Mouse (Mus musculus) cortical plate, adult 2 months (tissue): ENCODE results near the gene Sp1.

Experiments used
- CTCF ChIP-seq: fragments of 200-500 bp; IDR thresholded peaks from 2 replicates; pipeline ENCODE4 v1.5.1; 2011; ENCODE audit warnings: mild to moderate bottlenecking, control low read depth, low read length; ENCODE audit not compliant: insufficient read depth; ENCODE audit errors: extremely low read depth
- POLR2A ChIP-seq: fragments of 200-500 bp; IDR thresholded peaks from 2 replicates; pipeline ENCODE4 v1.6.1; 2011; ENCODE audit warnings: mild to moderate bottlenecking, low read length, control low read depth; ENCODE audit not compliant: insufficient read depth; ENCODE audit errors: extremely low read depth

- 0 out of 2 replicates have a peak, but pooled peaks have one; percentile 4 for TF ChIP-seq POLR2A
- no peak for TF ChIP-seq CTCF
These were observed 64.8 kb downstream of the Sp1 start for GRCm38 (mm10) chr15:102470605-102471294.
